16 mouse cellular contexts compared by ENCODE assay signal in genomic region chr1:126511835-126512445, GRCm38 (mm10).
DNase-seq lines count a peak whose midpoint lies in the region; ATAC-seq and TF ChIP-seq lines count a peak whose summit lies in the region.
"Had no signal": no experiment of that assay in that cellular context is flagged by ENCODE, and none has a peak within 500 bp of the region (broad histone marks: within the 10 kb centered on the region; RNA-seq: fewer than 3 reads in every experiment).

No protein-coding gene starts in this region.

- DNase-seq in kidney, adult 11 months = peak; percentile 9
- no peak for DNase-seq in kidney, postnatal 10 days
- DNase-seq in Patski (ENCODE audit: low read depth, low spot score) = peak; percentile 54
- peak; percentile 43 for DNase-seq in embryonic facial prominence, embryonic 14.5 days (ENCODE audit: low spot score)
- DNase-seq in B cell, adult 2 months = no peak
- DNase-seq in hindbrain, postnatal 0 days (ENCODE audit: low spot score) = no peak
- DNase-seq in cerebellum, postnatal 10 days = no peak
- DNase-seq: cerebellum, adult 11 months; gastrocnemius, postnatal 14 days; heart, postnatal 14 days; lung, postnatal 10 days; thymus, postnatal 25 days had no signal

- no peak overlapping the region for H3K9ac ChIP-seq in embryonic facial prominence, embryonic 14.5 days (ENCODE audit: low read depth, low read length)
- no peak overlapping the region for H3K9ac ChIP-seq in limb, embryonic 13.5 days
- H3K9ac ChIP-seq in hindbrain, postnatal 0 days (replicated peaks; ENCODE audit: low read length) = no peak overlapping the region
- H3K9ac ChIP-seq: hindbrain, embryonic 14.5 days; liver, embryonic 15.5 days had no signal

- CTCF ChIA-PET in Patski (lab: Charles Lee) = interaction anchor here (0.9 to 1.7 kb wide), 3 partner anchors 10 to 45 kb away, joined by 3 to 5 read pairs (median 3); no protein-coding TSS in a partner anchor

- TF ChIP-seq CTCF in Patski (IDR thresholded peaks at IDR 0.05) = no peak
- no peak for TF ChIP-seq CTCF in hindbrain, postnatal 0 days (IDR thresholded peaks at IDR 0.05; ENCODE audit: low read depth)

- in situ Hi-C loops in Patski (cut with MboI; ENCODE audit: low pct_unique_long_range_greater_than_20kb) = no loop called here

- H3K9me3 ChIP-seq in embryonic facial prominence, embryonic 14.5 days (ENCODE audit: control insufficient read depth, low read length) = no peaks in the 10 kb centered on the region
- H3K9me3 ChIP-seq in limb, embryonic 13.5 days = no peaks in the 10 kb centered on the region
- H3K9me3 ChIP-seq in hindbrain, postnatal 0 days (ENCODE audit: low read length) = no peaks in the 10 kb centered on the region
- H3K9me3 ChIP-seq: heart, embryonic 10.5 days; liver, embryonic 15.5 days had no signal

- peak; percentile 85 for ATAC-seq in Patski
- peak; percentile 27; the same call in 1 of the 2 replicates for ATAC-seq in embryonic facial prominence, embryonic 14.5 days (ENCODE audit: low read depth)
- peak; percentile 83 for ATAC-seq in limb, embryonic 13.5 days (ENCODE audit: low FRiP score, low read depth)
- no peak for ATAC-seq in hindbrain, postnatal 0 days

- no peak overlapping the region for H3K4me2 ChIP-seq in embryonic facial prominence, embryonic 14.5 days (ENCODE audit: low read depth, low read length)
- no peak overlapping the region for H3K4me2 ChIP-seq in limb, embryonic 13.5 days (replicated peaks)
- H3K4me2 ChIP-seq in hindbrain, postnatal 0 days (ENCODE audit: low read depth, low read length) = no peak overlapping the region
- H3K4me2 ChIP-seq: hindbrain, embryonic 14.5 days; liver, embryonic 15.5 days had no signal

- H3K27ac ChIP-seq in embryonic facial prominence, embryonic 14.5 days (replicated peaks; ENCODE audit: low read depth, low read length) = 0 out of 2 replicates have a peak overlapping the region, but pooled peaks have one; percentile 21
- peak overlapping the region; percentile 67; the same call in 1 of the 2 replicates for H3K27ac ChIP-seq in limb, embryonic 13.5 days
- H3K27ac ChIP-seq in hindbrain, postnatal 0 days = no peak overlapping the region
- H3K27ac ChIP-seq: heart, embryonic 10.5 days; hindbrain, embryonic 14.5 days; liver, embryonic 15.5 days had no signal

- H3K4me1 ChIP-seq in embryonic facial prominence, embryonic 14.5 days (ENCODE audit: control insufficient read depth, insufficient read depth, low read length) = peaks cover 11% of the 10 kb centered on the region; the same call in 1 of the 2 replicates
- peaks cover 20% of the 10 kb centered on the region for H3K4me1 ChIP-seq in limb, embryonic 13.5 days
- H3K4me1 ChIP-seq in hindbrain, postnatal 0 days (ENCODE audit: insufficient read depth, low read length) = no peaks in the 10 kb centered on the region
- H3K4me1 ChIP-seq: heart, embryonic 10.5 days; liver, embryonic 15.5 days had no signal

- H3K27me3 ChIP-seq in Patski = no peaks in the 10 kb centered on the region
- H3K27me3 ChIP-seq in embryonic facial prominence, embryonic 14.5 days (replicated peaks; ENCODE audit: control insufficient read depth, insufficient read depth, low read length) = no peaks in the 10 kb centered on the region
- no peaks in the 10 kb centered on the region for H3K27me3 ChIP-seq in limb, embryonic 13.5 days
- no peaks in the 10 kb centered on the region for H3K27me3 ChIP-seq in hindbrain, postnatal 0 days (ENCODE audit: insufficient read depth, low read length)
- H3K27me3 ChIP-seq: liver, embryonic 15.5 days had no signal

- H3K4me3 ChIP-seq in embryonic facial prominence, embryonic 14.5 days (ENCODE audit: low read depth, low read length) = no peak overlapping the region
- H3K4me3 ChIP-seq in limb, embryonic 13.5 days = no peak overlapping the region
- no peak overlapping the region for H3K4me3 ChIP-seq in hindbrain, postnatal 0 days (ENCODE audit: low read length)
- H3K4me3 ChIP-seq: heart, embryonic 10.5 days; liver, embryonic 15.5 days had no signal

- POLR2A ChIA-PET in Patski (lab: Charles Lee) = interaction anchor here (0.6 to 0.7 kb wide), 2 partner anchors 148 to 993 kb away, joined by 3 read pairs; no protein-coding TSS in a partner anchor

- no peaks in the 10 kb centered on the region for H3K36me3 ChIP-seq in embryonic facial prominence, embryonic 14.5 days (ENCODE audit: control insufficient read depth, insufficient read depth, low read length)
- no peaks in the 10 kb centered on the region for H3K36me3 ChIP-seq in limb, embryonic 13.5 days
- H3K36me3 ChIP-seq in hindbrain, postnatal 0 days (ENCODE audit: insufficient read depth, low read length) = no peaks in the 10 kb centered on the region
- H3K36me3 ChIP-seq: heart, embryonic 10.5 days; liver, embryonic 15.5 days had no signal

- 24% methylated on average over 5 of the region's 5 CpGs for WGBS in embryonic facial prominence, embryonic 14.5 days
- WGBS in limb, embryonic 13.5 days = 7% methylated on average over 5 of the region's 5 CpGs
- 84% methylated on average over 5 of the region's 5 CpGs for whole genome bisulfite sequencing in hindbrain, postnatal 0 days

Comparison
In these comparisons a context has a peak if more than half of its experiments do, and no peak if none do; other contexts are left out.
1. DNase-seq: peak in kidney, adult 11 months (single experiment), Patski (single experiment) and embryonic facial prominence, embryonic 14.5 days (single experiment); none in kidney, postnatal 10 days (single experiment), B cell, adult 2 months (0 of 2), hindbrain, postnatal 0 days (single experiment) and cerebellum, postnatal 10 days (0 of 2).